Mouse (Mus musculus): ENCODE measurements around the gene Cox15. TPM values are rescaled to one million over a fixed set of nuclear protein-coding genes. Genes with fewer than 3 reads are reported as not detected.

Cox15 gene
- 10 to 100 TPM; 35.7 to 36.0 TPM for total RNA-seq (2021)

- peak; percentile 98 for DNase-seq
Measured at GRCm38 (mm10) chr19:43752489-43753225, at the start of gene Cox15, which contains the start of gene Cutc. TSS of gene Cox15 (minus strand) at chr19:43753000. TSS of gene Cutc (plus strand) at chr19:43752996.

GRCm38 (mm10) chr19:43801427-43802051 is 48.7 kb upstream of the Cox15 start:
- DNase-seq: no peak

DNA sequence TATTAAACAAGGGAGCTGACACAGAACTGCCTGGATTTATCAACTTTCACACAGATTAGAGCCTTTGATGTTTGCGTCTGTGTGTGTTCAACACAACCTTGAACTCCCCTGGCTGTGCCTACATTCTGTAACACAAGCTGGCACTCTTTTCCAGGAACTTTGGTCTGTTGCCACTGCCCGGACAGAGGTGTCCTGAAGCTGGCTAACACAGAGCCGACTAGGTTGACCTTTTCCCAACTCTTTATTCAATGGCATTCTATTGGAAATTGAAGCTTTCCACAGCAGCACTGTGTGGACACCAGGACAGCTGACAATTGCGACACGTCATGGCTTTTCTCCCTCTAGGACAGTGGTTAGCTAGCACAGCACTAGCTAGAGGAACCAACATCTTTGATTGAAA is 44.4 kb upstream of the Cox15 start:
- DNase-seq: no peak

DNA sequence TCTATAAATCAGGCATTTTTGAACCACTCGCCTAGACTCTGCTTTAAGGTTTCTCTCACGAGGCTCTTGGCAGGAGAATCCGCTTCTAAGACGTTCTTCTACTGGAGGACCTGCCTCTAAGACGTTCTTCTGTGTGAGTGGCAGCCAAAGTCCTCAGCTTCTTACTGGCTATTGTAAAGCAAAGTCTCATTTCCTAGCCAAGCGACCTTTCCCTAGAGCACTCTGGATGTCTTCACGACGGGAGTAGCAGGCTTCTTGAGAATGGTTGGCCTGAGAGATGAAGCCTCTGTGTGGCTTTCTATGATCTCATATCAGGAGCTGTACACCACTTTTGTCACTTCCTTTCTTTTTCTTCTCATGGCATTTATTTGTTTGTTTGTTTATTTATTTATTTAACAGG is 42.7 kb upstream of the Cox15 start:
- DNase-seq: no peak

DNA sequence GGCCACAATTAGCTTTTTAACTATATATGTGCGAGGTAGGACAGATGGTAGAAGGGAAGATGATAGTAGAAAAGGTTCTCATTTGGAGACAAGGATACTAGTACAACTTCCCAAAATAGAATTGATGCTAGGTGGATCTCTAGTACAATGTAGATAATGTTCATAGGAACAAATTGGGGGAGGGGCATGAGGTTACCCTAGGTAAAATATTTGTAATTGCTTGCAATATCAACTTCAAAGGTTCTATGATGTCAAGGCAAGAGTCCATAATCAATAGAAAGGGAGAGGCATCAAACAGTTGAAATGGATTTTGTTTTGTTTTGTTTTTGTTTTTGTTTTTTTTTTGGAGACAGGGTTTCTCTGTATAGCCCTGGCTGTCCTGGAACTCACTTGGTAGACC is 41.2 kb upstream of the Cox15 start:
- no peak for DNase-seq

- DNase-seq: no peak
Measured at GRCm38 (mm10) chr19:43792537-43792936, 39.7 kb upstream of the Cox15 start.

- no peak for DNase-seq
Measured at GRCm38 (mm10) chr19:43789817-43790216, 37.0 kb upstream of the Cox15 start.

DNA sequence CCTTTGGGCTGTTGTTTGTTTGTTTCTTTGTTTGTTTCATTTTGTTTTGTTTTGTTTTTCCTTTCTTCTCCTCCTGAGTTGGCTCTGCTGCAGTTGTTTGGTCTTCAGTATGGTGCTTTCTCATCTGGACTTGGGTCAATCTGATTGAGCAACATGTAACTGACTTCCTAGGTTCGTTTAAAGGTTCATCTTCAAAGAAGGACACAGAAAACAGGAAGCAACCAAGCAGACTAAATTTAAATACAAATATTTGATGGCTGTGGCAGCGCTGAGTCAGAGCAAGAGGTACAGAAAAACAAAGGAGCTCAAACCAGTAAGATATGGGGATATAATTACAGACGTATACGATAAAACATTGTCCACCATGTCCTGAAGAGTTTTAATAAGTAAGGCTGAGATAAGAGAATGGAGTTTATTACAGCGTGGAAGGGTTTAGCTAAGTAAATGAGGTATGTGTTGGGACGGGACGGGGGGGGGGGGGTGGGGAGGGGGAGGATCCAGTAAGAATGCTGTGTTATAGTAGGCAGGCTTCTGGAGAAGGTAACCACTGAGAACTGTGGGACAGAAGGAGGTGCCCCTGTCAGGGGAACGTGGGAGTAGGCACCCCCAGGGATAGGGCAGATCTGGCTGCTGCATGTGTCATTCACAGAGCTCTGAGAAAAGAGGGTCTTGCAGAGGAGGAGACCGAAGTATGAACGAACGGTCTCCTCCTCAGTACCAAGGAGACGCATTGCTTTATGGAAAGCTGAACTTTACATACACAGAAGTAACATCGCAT is 33.6 kb upstream of the Cox15 start:
- no peak for DNase-seq

- DNase-seq: no peak
Measured at GRCm38 (mm10) chr19:43784761-43785160, 32.0 kb upstream of the Cox15 start.

DNA sequence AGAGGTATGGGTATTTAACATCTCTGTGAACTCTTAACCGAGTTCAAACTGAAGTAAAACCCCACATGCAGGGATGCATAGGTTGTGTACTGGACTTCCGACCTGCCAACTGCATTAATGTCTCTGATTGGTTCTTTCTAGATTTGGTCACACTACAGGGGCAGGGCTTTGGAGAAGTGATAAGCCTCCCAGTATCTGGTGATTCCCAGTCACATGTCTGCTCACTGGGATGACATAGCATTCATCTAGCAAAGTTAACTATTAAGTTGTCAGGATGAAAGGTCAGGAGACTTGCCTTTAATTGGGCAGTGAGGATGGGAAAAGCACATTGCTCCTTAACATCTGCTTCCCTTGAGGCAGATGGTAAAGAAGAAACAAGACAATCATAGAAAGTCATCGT is 29.2 kb upstream of the Cox15 start, which contains the start of gene Abcc2:
Gene Abcc2, plus strand, starts transcription at position 213 of the 400 bp plus-strand sequence.
- DNase-seq: no peak

DNA sequence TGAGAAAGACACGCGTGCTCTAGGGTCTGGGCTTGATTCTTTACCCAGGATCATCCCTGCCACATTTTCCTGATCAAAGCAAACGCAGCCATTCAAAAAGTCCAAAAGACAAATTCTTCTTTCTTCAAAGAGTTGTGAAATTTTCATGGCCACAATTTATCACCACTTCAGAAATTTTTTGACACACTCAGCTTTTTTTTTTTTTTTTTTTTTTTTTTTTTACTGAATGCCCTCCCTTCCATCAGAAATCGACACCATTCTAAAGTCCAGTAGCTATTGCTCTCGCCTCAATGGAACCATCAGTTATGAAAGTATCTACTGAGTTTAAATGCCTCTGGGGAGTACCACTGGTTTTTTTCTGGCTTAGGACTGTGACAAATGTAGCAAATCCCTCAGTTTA is 27.6 kb upstream of the Cox15 start:
- DNase-seq: no peak

- DNase-seq: no peak
Measured at GRCm38 (mm10) chr19:43777308-43777707, 24.5 kb upstream of the Cox15 start.

GRCm38 (mm10) chr19:43776561-43776960 is 23.8 kb upstream of the Cox15 start:
- DNase-seq: no peak

DNA sequence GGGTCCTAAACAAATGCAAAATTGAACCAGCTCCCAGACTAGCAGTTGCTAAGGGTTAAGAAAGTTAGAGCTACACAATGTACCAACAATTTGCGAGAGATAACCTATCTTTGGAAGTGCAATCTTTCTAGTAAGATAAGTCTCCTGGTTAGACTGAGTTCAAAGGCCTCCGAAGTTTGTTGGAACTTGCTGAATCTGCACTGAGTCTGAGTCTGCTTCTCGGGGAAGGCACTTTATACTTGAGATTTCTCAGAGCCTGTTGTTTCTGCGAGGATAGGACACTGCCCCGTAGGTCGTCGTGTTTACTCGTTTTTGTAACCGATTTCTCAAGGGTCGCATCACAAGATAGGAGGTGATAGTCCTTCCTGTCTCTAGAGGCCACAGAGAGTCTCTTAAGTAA is 22.6 kb upstream of the Cox15 start:
- no peak for DNase-seq

DNA sequence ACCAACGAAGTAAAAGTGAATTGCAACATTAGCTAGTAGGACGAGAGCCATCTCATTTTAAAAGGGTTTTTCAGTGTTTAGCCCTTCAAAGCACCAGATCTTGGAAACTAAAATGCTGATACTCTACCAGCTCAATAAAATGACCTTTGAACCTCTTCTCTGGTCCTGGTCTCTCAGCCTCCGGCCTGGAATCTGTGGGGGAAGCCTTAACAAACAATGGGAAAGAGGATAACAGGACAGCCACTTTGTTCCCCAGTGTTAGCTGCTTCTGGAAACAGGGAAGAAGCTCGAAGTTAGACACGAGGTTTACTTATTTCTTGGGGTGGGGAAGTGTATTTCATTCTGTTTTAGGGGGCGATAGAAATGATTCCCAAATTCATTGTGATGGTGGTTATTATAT is 19.5 kb upstream of the Cox15 start:
- DNase-seq: no peak

- no peak for DNase-seq
Measured at GRCm38 (mm10) chr19:43771499-43771969, 18.7 kb upstream of the Cox15 start.

DNA sequence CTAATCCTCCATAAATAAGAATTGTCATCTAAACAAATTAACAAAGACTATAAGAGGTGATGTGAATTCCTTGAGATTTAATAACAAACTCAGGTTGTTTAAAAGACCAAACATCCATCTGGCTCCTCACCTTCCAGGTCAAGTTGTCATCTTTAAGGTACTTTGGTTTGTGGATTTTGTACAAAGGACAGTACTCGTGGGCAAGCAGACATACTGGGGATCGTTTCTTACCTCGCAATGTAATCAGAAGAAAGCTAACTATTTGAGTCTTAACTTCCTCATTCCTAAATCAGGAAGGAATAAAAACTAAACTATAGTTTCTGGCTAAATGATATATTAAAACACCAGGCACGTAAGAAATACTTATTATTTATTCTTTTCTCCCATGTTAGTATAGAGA is 17.8 kb upstream of the Cox15 start:
- no peak for DNase-seq

DNA sequence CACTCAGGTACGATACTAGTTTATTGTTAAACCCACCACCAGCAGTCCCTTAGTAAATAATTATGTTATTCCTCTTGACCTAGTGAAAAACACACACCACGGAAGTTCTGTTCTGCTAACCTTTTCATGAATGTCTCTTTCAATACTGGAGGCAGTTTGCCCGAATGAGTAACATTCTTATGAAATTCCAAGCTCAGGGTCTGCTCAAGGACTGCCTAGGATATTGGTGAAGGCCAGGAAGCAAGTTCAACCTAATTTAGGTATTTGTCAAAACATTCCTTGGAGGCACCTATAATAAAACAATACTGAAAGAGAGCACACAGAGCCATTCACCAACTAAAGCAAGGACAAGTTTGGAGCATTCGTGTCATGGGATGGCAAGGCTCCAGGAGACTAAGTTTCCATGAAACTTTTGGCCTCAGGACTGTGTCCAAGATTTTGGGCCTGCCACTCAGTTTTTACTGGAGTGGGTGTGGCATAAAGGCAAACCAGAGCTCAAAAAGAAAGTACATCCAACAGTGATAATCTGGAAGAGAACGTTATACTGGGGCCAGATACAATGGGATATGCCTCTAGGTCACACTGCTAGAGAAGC is 16.7 kb upstream of the Cox15 start:
- no peak for DNase-seq

DNA sequence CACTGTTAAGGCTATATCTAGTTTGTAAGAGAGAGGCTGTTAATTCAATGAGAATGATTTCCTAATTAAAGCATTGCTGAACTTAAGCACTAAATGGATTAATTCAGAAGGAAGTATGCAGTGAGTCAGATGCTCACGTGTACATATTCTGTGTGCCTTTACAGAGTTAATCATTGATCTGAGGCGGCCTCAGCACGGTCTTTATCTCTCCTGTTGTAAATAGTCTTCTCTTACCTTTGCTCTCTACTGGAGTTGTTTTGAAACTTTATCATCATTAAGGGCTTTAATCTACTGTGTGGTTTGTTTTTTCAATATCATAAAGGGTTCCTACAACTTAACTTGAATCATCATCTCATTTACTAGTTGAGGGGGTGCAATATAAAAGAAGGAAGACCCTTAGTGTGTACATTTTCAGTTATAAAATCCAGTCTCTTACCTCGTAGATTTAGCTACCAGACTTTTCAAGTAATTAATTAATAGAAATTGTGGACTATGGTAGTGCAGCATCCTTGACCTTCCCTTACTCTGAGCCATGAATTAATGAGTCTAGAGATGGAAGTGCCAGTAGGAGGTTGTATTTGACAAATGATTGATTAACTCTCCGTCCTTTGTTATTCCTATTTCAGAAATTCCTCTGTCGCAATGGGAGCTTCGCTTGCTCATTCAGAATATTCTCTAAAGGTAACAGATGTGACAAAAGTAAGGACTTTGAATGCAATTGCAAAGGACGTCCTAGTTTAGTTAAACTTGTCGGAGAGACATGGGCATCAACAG is 14.9 kb upstream of the Cox15 start:
- DNase-seq: no peak

- no peak for DNase-seq
Measured at GRCm38 (mm10) chr19:43766451-43766850, 13.7 kb upstream of the Cox15 start.

DNA sequence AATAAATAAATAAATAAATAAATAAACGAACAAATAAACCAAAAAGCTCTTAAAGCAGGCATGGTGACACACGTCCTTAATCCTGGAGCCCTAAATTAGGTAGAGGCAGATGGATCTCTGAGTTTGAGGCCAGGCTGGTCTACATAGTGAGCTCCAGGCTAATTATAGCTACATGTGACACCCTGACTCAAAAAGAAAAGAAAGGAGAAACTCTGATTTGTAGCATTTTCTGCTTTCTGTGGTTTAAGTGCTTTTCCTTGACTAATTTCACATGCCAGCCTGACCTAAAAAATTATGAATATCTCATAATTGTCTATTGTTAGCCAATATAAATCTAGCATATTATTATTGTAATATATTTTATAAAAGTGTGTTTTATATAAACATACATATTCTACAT is 9.6 kb upstream of the Cox15 start:
- no peak for DNase-seq
